13 mouse cellular contexts compared by ENCODE assay signal in the genomic region with DNA sequence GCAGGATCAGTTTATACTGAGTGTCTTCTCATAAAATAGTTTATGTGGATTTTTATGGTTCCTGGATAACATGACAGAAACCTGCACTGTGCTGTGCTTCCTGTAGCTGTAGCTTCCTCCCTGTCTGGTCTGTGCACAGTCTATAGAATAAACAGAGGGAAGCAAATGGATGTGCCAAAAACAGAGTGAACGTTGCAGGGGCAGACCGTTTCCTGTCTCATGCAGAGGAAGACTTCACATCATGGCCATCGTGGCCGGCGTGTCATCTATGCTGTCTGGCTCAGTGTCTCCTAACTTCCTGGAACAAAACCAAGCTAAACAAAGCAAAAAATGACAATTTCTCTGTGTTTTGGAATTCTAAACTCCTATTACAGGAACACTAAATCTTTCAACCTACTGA.
A peak's percentile ranks its signal among the peaks of the same experiment; 100 is the strongest.
DNase-seq lines count a peak whose midpoint lies in the region; ATAC-seq and TF ChIP-seq lines count a peak whose summit lies in the region.
"Had no signal": no experiment of that assay in that cellular context is flagged by ENCODE, and none has a peak within 500 bp of the region (broad histone marks: within the 10 kb centered on the region; RNA-seq: fewer than 3 reads in every experiment).

No protein-coding gene starts in this region.

- H3K4me3 ChIP-seq in embryonic facial prominence, embryonic 14.5 days (ENCODE audit: low read depth, low read length), result no peak overlapping the region
- H3K4me3 ChIP-seq in embryonic facial prominence, embryonic 10.5 days, result no peak overlapping the region
- no peak overlapping the region for H3K4me3 ChIP-seq in liver, postnatal 0 days (ENCODE audit: low read depth, low read length)
- H3K4me3 ChIP-seq in liver, embryonic 12.5 days, result no peak overlapping the region
- H3K4me3 ChIP-seq: erythroblast, embryonic 14.5 days; left cerebral cortex, adult 2 months had no signal

- H3K4me1 ChIP-seq in embryonic facial prominence, embryonic 14.5 days (ENCODE audit: control insufficient read depth, insufficient read depth, low read length), result no peaks in the 10 kb centered on the region
- H3K4me1 ChIP-seq in embryonic facial prominence, embryonic 10.5 days, result 0 out of 2 replicates have a peak, but pooled peaks cover 4% of the 10 kb centered on the region
- H3K4me1 ChIP-seq in liver, postnatal 0 days (ENCODE audit: insufficient read depth), result no peaks in the 10 kb centered on the region
- H3K4me1 ChIP-seq in liver, embryonic 12.5 days, result 0 out of 2 replicates have a peak, but pooled peaks cover 5% of the 10 kb centered on the region

- H3K9me3 ChIP-seq in embryonic facial prominence, embryonic 14.5 days (ENCODE audit: control insufficient read depth, low read length), result no peaks in the 10 kb centered on the region
- no peaks in the 10 kb centered on the region for H3K9me3 ChIP-seq in embryonic facial prominence, embryonic 10.5 days
- no peaks in the 10 kb centered on the region for H3K9me3 ChIP-seq in liver, postnatal 0 days (ENCODE audit: low read length)
- no peaks in the 10 kb centered on the region for H3K9me3 ChIP-seq in liver, embryonic 12.5 days (replicated peaks)

- TF ChIP-seq CTCF in liver, postnatal 0 days (IDR thresholded peaks at IDR 0.05; ENCODE audit: low read depth), result no peak

- no peak overlapping the region for H3K4me2 ChIP-seq in embryonic facial prominence, embryonic 14.5 days (ENCODE audit: low read depth, low read length)
- no peak overlapping the region for H3K4me2 ChIP-seq in liver, postnatal 0 days (ENCODE audit: low read depth, low read length)
- H3K4me2 ChIP-seq in liver, embryonic 12.5 days, result no peak overlapping the region

- H3K27ac ChIP-seq in embryonic facial prominence, embryonic 14.5 days (replicated peaks; ENCODE audit: low read depth, low read length), result no peak overlapping the region
- H3K27ac ChIP-seq in embryonic facial prominence, embryonic 10.5 days (replicated peaks), result no peak overlapping the region
- 0 out of 2 replicates have a peak overlapping the region, but pooled peaks have one; percentile 4 for H3K27ac ChIP-seq in liver, postnatal 0 days (ENCODE audit: low read depth)
- no peak overlapping the region for H3K27ac ChIP-seq in liver, embryonic 12.5 days
- H3K27ac ChIP-seq: left cerebral cortex, adult 2 months; macrophage had no signal

- no peaks in the 10 kb centered on the region for H3K27me3 ChIP-seq in embryonic facial prominence, embryonic 14.5 days (replicated peaks; ENCODE audit: control insufficient read depth, insufficient read depth, low read length)
- H3K27me3 ChIP-seq in embryonic facial prominence, embryonic 10.5 days (replicated peaks; ENCODE audit: low read depth, poor library complexity, severe bottlenecking), result no peaks in the 10 kb centered on the region
- no peaks in the 10 kb centered on the region for H3K27me3 ChIP-seq in liver, postnatal 0 days (ENCODE audit: insufficient read depth, low read length)
- no peaks in the 10 kb centered on the region for H3K27me3 ChIP-seq in liver, embryonic 12.5 days (replicated peaks)

- no peaks in the 10 kb centered on the region for H3K36me3 ChIP-seq in embryonic facial prominence, embryonic 14.5 days (ENCODE audit: control insufficient read depth, insufficient read depth, low read length)
- no peaks in the 10 kb centered on the region for H3K36me3 ChIP-seq in embryonic facial prominence, embryonic 10.5 days (replicated peaks)
- H3K36me3 ChIP-seq in liver, postnatal 0 days (replicated peaks; ENCODE audit: insufficient read depth, low read length), result no peaks in the 10 kb centered on the region
- H3K36me3 ChIP-seq in liver, embryonic 12.5 days, result no peaks in the 10 kb centered on the region

- peak; percentile 44 for DNase-seq in embryonic facial prominence, embryonic 14.5 days (ENCODE audit: low spot score)
- DNase-seq in embryonic facial prominence, embryonic 10.5 days (ENCODE audit: low spot score), result no peak
- DNase-seq in liver, postnatal 0 days, result no peak
- DNase-seq in adipocyte (ENCODE audit: low spot score), result peak; percentile 16
- peak; percentile 25 to 53 for DNase-seq in kidney, postnatal 4 days
- no peak for DNase-seq in spleen, adult 12 weeks (ENCODE audit: low spot score)
- DNase-seq: cerebellum, postnatal 36 days had no signal

- H3K9ac ChIP-seq in embryonic facial prominence, embryonic 14.5 days (ENCODE audit: low read depth, low read length), result no peak overlapping the region
- no peak overlapping the region for H3K9ac ChIP-seq in liver, postnatal 0 days (replicated peaks)
- no peak overlapping the region for H3K9ac ChIP-seq in liver, embryonic 12.5 days

- TF ChIP-seq EP300 in liver, postnatal 0 days (IDR thresholded peaks at IDR 0.05; ENCODE audit: low read depth), result no peak

- no peak for ATAC-seq in embryonic facial prominence, embryonic 14.5 days (ENCODE audit: low read depth)
- ATAC-seq in liver, postnatal 0 days, result no peak
- no peak for ATAC-seq in liver, embryonic 12.5 days
- no peak for ATAC-seq in erythroblast, adult 5-6 weeks (replicated peaks; ENCODE audit: low FRiP score, poor library complexity, severe bottlenecking)
- ATAC-seq: activated CD4-positive, CD25-positive, alpha-beta regulatory T cell, adult 4 months had no signal

- 53% methylated on average over 5 of the region's 5 CpGs for WGBS in embryonic facial prominence, embryonic 14.5 days
- WGBS in embryonic facial prominence, embryonic 10.5 days, result 80% methylated on average over 5 of the region's 5 CpGs
- WGBS in liver, postnatal 0 days (ENCODE audit: insufficient replicate concordance), result 27% methylated on average over 5 of the region's 5 CpGs
- 21% methylated on average over 5 of the region's 5 CpGs for WGBS in liver, embryonic 12.5 days (ENCODE audit: insufficient replicate concordance)

Comparison
In these comparisons a context has a peak if more than half of its experiments do, and no peak if none do; other contexts are left out.
1. DNase-seq: peak in embryonic facial prominence, embryonic 14.5 days (single experiment), adipocyte (single experiment) and kidney, postnatal 4 days (2 of 2); none in embryonic facial prominence, embryonic 10.5 days (single experiment), liver, postnatal 0 days (single experiment) and spleen, adult 12 weeks (single experiment).